ENCODE assay signal across 15 mouse cellular contexts in genomic region chrX:167101929-167102328, GRCm38 (mm10).
A peak's percentile ranks its signal among the peaks of the same experiment; 100 is the strongest.
DNase-seq lines count a peak whose midpoint lies in the region; ATAC-seq and TF ChIP-seq lines count a peak whose summit lies in the region.
"Had no signal": no experiment of that assay in that cellular context is flagged by ENCODE, and none has a peak within 500 bp of the region (broad histone marks: within the 10 kb centered on the region; RNA-seq: fewer than 3 reads in every experiment).

No protein-coding gene starts in this region.

- H3K4me2 ChIP-seq in liver, embryonic 12.5 days, result no peak overlapping the region
- H3K4me2 ChIP-seq in CH12.LX (ENCODE audit: insufficient read depth, low read depth, poor library complexity, severe bottlenecking), result peak overlapping the region; percentile 44; the same call in 1 of the 2 replicates
- H3K4me2 ChIP-seq in forebrain, embryonic 12.5 days, result no peak overlapping the region
- H3K4me2 ChIP-seq: embryonic facial prominence, embryonic 13.5 days; hindbrain, embryonic 14.5 days; lung, embryonic 15.5 days had no signal

- DNase-seq in liver (no peak), CH12.LX (ENCODE audit: extremely low read depth) (no peak)
- DNase-seq in thymus, postnatal 10 days (ENCODE audit: low spot score in 2 of 2), result peak; percentile 15 to 20
- no peak for DNase-seq in left cerebral cortex, postnatal 36 days (ENCODE audit: low spot score in 2 of 2)
- no peak for DNase-seq in yolk sac, embryonic 10.5 days (ENCODE audit: low spot score)
- DNase-seq: heart, adult 2 months; left cerebral cortex, postnatal 4 days had no signal

- H3K4me3 ChIP-seq in liver, embryonic 12.5 days, result no peak overlapping the region
- H3K4me3 ChIP-seq in CH12.LX (replicated peaks in 1 of 3; ENCODE audit: low read depth in 2 of 3, low read length in 2 of 3, poor library complexity in 1 of 3), result peak overlapping the region; percentile 37 to 52 (median 38)
- no peak overlapping the region for H3K4me3 ChIP-seq in forebrain, embryonic 12.5 days (replicated peaks)
- H3K4me3 ChIP-seq: embryonic facial prominence, embryonic 13.5 days; heart, adult 2 months; lung, embryonic 15.5 days had no signal

- ATAC-seq in liver, embryonic 12.5 days, result 0 out of 2 replicates have a peak, but pooled peaks have one; percentile 27
- peak; percentile 80 for ATAC-seq in inflammation-experienced regulatory T-cells, adult 6 months
- ATAC-seq in forebrain, embryonic 12.5 days (ENCODE audit: low FRiP score), result no peak
- ATAC-seq: forebrain, embryonic 14.5 days; midbrain, embryonic 16.5 days had no signal

- TF ChIP-seq CTCF in CH12.LX (conservative IDR thresholded peaks at IDR 0.05 in 1 of 2, IDR thresholded peaks at IDR 0.05 in 1 of 2; ENCODE audit: low read depth in 2 of 2, low read length in 2 of 2), result no peak

- H3K36me3 ChIP-seq in liver, embryonic 12.5 days, result no peaks in the 10 kb centered on the region
- no peaks in the 10 kb centered on the region for H3K36me3 ChIP-seq in CH12.LX (replicated peaks in 1 of 2; ENCODE audit: control insufficient read depth in 1 of 2, insufficient read depth in 1 of 2, low read length in 1 of 2)
- no peaks in the 10 kb centered on the region for H3K36me3 ChIP-seq in forebrain, embryonic 12.5 days (replicated peaks)
- H3K36me3 ChIP-seq: embryonic facial prominence, embryonic 13.5 days; lung, embryonic 15.5 days had no signal

- intact Hi-C loops in left cerebral cortex, postnatal 36 days (cut with DNase I), result no loop called here

- in situ Hi-C loops in CH12.LX (cut with MboI; ENCODE audit: low pct_ligation_motif_present, low pct_unique_long_range_greater_than_20kb, low sequenced_read_pairs), result loop anchor here (25.0 kb wide), 1 partner anchor 290 kb away; no protein-coding TSS in a partner anchor

- TF ChIP-seq EP300 in CH12.LX (IDR thresholded peaks at IDR 0.05; ENCODE audit: low read length), result no peak; the same call in 1 of the 2 replicates

- TF ChIP-seq POLR2A in CH12.LX (IDR thresholded peaks at IDR 0.05; ENCODE audit: low read depth, low read length), result peak; percentile 37; the same call in 1 of the 2 replicates

- dilution Hi-C loops in CH12.LX (cut with MboI; ENCODE audit: extremely low pct_ligation_motif_present, extremely low pct_unique_long_range_greater_than_20kb, low sequenced_read_pairs), result no loop called here

- WGBS in liver, embryonic 12.5 days (ENCODE audit: insufficient replicate concordance), result 19% methylated on average over 2 of the region's 2 CpGs
- WGBS in forebrain, embryonic 12.5 days, result 69% methylated on average over 2 of the region's 2 CpGs

- no peaks in the 10 kb centered on the region for H3K27me3 ChIP-seq in liver, embryonic 12.5 days (replicated peaks)
- H3K27me3 ChIP-seq in CH12.LX (replicated peaks), result no peaks in the 10 kb centered on the region
- H3K27me3 ChIP-seq in forebrain, embryonic 12.5 days, result peaks cover 43% of the 10 kb centered on the region

- no peaks in the 10 kb centered on the region for H3K9me3 ChIP-seq in liver, embryonic 12.5 days (replicated peaks)
- H3K9me3 ChIP-seq in CH12.LX (replicated peaks; ENCODE audit: low read length), result no peaks in the 10 kb centered on the region
- H3K9me3 ChIP-seq in forebrain, embryonic 12.5 days, result no peaks in the 10 kb centered on the region
- H3K9me3 ChIP-seq: embryonic facial prominence, embryonic 13.5 days; lung, embryonic 15.5 days had no signal

- no peak overlapping the region for H3K9ac ChIP-seq in liver, embryonic 12.5 days
- peak overlapping the region; percentile 87 for H3K9ac ChIP-seq in CH12.LX (ENCODE audit: insufficient read depth, low read depth)
- H3K9ac ChIP-seq in forebrain, embryonic 12.5 days, result no peak overlapping the region
- H3K9ac ChIP-seq: embryonic facial prominence, embryonic 13.5 days; hindbrain, embryonic 14.5 days; lung, embryonic 15.5 days had no signal

- H3K79me2 ChIP-seq in CH12.LX (replicated peaks; ENCODE audit: control insufficient read depth, extremely low read depth, insufficient read depth, poor library complexity, severe bottlenecking), result peaks cover 7% of the 10 kb centered on the region; the same call in 1 of the 2 replicates

- no peak for TF ChIP-seq RAD21 in CH12.LX (IDR thresholded peaks at IDR 0.05; ENCODE audit: low read depth, low read length)

- no peak overlapping the region for H3K27ac ChIP-seq in liver, embryonic 12.5 days
- peak overlapping the region; percentile 87 for H3K27ac ChIP-seq in CH12.LX (ENCODE audit: insufficient read depth, low read depth)
- H3K27ac ChIP-seq in forebrain, embryonic 12.5 days, result no peak overlapping the region
- H3K27ac ChIP-seq: embryonic facial prominence, embryonic 13.5 days; hindbrain, embryonic 14.5 days; lung, embryonic 15.5 days had no signal

- H3K4me1 ChIP-seq in liver, embryonic 12.5 days, result no peaks in the 10 kb centered on the region
- H3K4me1 ChIP-seq in CH12.LX (ENCODE audit: control insufficient read depth in 1 of 2, insufficient read depth in 2 of 2), result peaks cover 7 to 37% of the 10 kb centered on the region in 2 experiments; a peak in 3 of 4 replicates
- peaks cover 5% of the 10 kb centered on the region for H3K4me1 ChIP-seq in forebrain, embryonic 12.5 days
- H3K4me1 ChIP-seq: lung, embryonic 15.5 days had no signal

TF ChIP-seq in CH12.LX, 34 proteins besides CTCF, POLR2A, EP300 and RAD21:
- TF ChIP-seq BHLHE40 (IDR thresholded peaks at IDR 0.05; ENCODE audit: low read depth, low read length), result no peak
- TF ChIP-seq ZNF384 (IDR thresholded peaks at IDR 0.05; ENCODE audit: low read depth, low read length), result peak; percentile 91
- no peak for TF ChIP-seq MYC (IDR thresholded peaks at IDR 0.05; ENCODE audit: low read depth, low read length)
- TF ChIP-seq PAX5 (IDR thresholded peaks at IDR 0.05; ENCODE audit: low read length), result no peak
- TF ChIP-seq ZC3H11A (IDR thresholded peaks at IDR 0.05; ENCODE audit: low read depth, low read length), result no peak
- no peak for TF ChIP-seq USF2 (conservative IDR thresholded peaks at IDR 0.05; ENCODE audit: low read depth, low read length)
- TF ChIP-seq MAX (IDR thresholded peaks at IDR 0.05; ENCODE audit: low read length), result no peak
- no peak for TF ChIP-seq MAZ (IDR thresholded peaks at IDR 0.05; ENCODE audit: low read depth, low read length)
- TF ChIP-seq SMC3 (IDR thresholded peaks at IDR 0.05; ENCODE audit: low read depth, low read length), result no peak
- no peak for TF ChIP-seq USF1 (IDR thresholded peaks at IDR 0.05; ENCODE audit: low read depth, low read length)
- no peak for TF ChIP-seq NELFE (IDR thresholded peaks at IDR 0.05; ENCODE audit: low read depth, low read length)
- TF ChIP-seq POLR2AphosphoS2 (IDR thresholded peaks at IDR 0.05; ENCODE audit: low read depth, low read length), result no peak
- TF ChIP-seq MEF2A (IDR thresholded peaks at IDR 0.05; ENCODE audit: borderline replicate concordance, low read depth, low read length), result no peak
- TF ChIP-seq ZKSCAN1 (IDR thresholded peaks at IDR 0.05; ENCODE audit: borderline replicate concordance, low read depth, low read length), result no peak
- no peak for TF ChIP-seq GABPA (IDR thresholded peaks at IDR 0.05; ENCODE audit: insufficient replicate concordance, low read depth, low read length)
- TF ChIP-seq ELF1 (IDR thresholded peaks at IDR 0.05; ENCODE audit: low read depth, low read length), result peak; percentile 64
- TF ChIP-seq TCF12 (IDR thresholded peaks at IDR 0.05; ENCODE audit: low read depth, low read length), result peak; percentile 15; the same call in 1 of the 2 replicates
- 0 out of 2 replicates have a peak, but pooled peaks have one; percentile 30 for TF ChIP-seq SIN3A (IDR thresholded peaks at IDR 0.05; ENCODE audit: low read length)
TF ChIP-seq in CH12.LX: peak in this region for 4.

Comparison
In these comparisons a context has a peak if more than half of its experiments do, and no peak if none do; other contexts are left out.
1. H3K4me3 ChIP-seq: peak in CH12.LX (3 of 3); none in liver, embryonic 12.5 days (single experiment) and forebrain, embryonic 12.5 days (single experiment).
2. DNase-seq: peak in thymus, postnatal 10 days (2 of 2); none in liver (single experiment), CH12.LX (single experiment), left cerebral cortex, postnatal 36 days (0 of 2) and yolk sac, embryonic 10.5 days (single experiment).